Mouse (Mus musculus): ENCODE measurements around the gene Bbs5. TPM values are rescaled to one million over a fixed set of nuclear protein-coding genes. Genes with fewer than 3 reads are reported as not detected.
A peak's percentile ranks its signal among the peaks of the same experiment; 100 is the strongest.

Gene Bbs5
- polyA plus RNA-seq, 1 experiment from 2014 or later = 18.2 TPM

GRCm38 (mm10) chr2:69690214-69690613, 43.2 kb downstream of the Bbs5 start:
- no peak overlapping the region for H3K4me2 ChIP-seq (ENCODE audit: low read length)
- ATAC-seq (replicated peaks; ENCODE audit: low FRiP score, low read depth) (no peak), DNase-seq (ENCODE audit: low spot score) (no peak)
- H3K4me3 ChIP-seq (replicated peaks; ENCODE audit: low read depth, low read length) = no peak overlapping the region
- no peak overlapping the region for H3K27ac ChIP-seq
- peaks cover 32% of the 10 kb centered on the region; the same call in 1 of the 2 replicates for H3K36me3 ChIP-seq (ENCODE audit: insufficient read depth, low read length)
- no peaks in the 10 kb centered on the region for H3K27me3 ChIP-seq (ENCODE audit: insufficient read depth, low read length)
- no peak overlapping the region for H3K9ac ChIP-seq (ENCODE audit: low read depth, low read length)
- no peaks in the 10 kb centered on the region for H3K9me3 ChIP-seq (replicated peaks; ENCODE audit: low read length)
- H3K4me1 ChIP-seq (replicated peaks; ENCODE audit: insufficient read depth, low read length) = no peaks in the 10 kb centered on the region
- 95% methylated on average over 3 of the region's 3 CpGs for whole genome bisulfite sequencing
- TF ChIP-seq CTCF (IDR thresholded peaks at IDR 0.05; ENCODE audit: low read depth) = no peak

GRCm38 (mm10) chr2:69690843-69691242, 43.9 kb downstream of the Bbs5 start:
- no peak overlapping the region for H3K4me2 ChIP-seq (ENCODE audit: low read length)
- WGBS = 88% methylated on average over 6 of the region's 6 CpGs
- ATAC-seq (replicated peaks; ENCODE audit: low FRiP score, low read depth) = no peak
- H3K9me3 ChIP-seq (replicated peaks; ENCODE audit: low read length) = no peaks in the 10 kb centered on the region
- H3K4me3 ChIP-seq (replicated peaks; ENCODE audit: low read depth, low read length) = no peak overlapping the region
- DNase-seq (ENCODE audit: low spot score) = no peak
- no peak for TF ChIP-seq CTCF (IDR thresholded peaks at IDR 0.05; ENCODE audit: low read depth)
- no peak overlapping the region for H3K27ac ChIP-seq
- H3K9ac ChIP-seq (ENCODE audit: low read depth, low read length) = no peak overlapping the region
- H3K4me1 ChIP-seq (replicated peaks; ENCODE audit: insufficient read depth, low read length) = no peaks in the 10 kb centered on the region
- H3K36me3 ChIP-seq (ENCODE audit: insufficient read depth, low read length) = peaks cover 32% of the 10 kb centered on the region; the same call in 1 of the 2 replicates
- no peaks in the 10 kb centered on the region for H3K27me3 ChIP-seq (ENCODE audit: insufficient read depth, low read length)

GRCm38 (mm10) chr2:69693501-69693900, 46.5 kb downstream of the Bbs5 start:
- ATAC-seq (replicated peaks; ENCODE audit: low FRiP score, low read depth) = no peak
- no peaks in the 10 kb centered on the region for H3K27me3 ChIP-seq (ENCODE audit: insufficient read depth, low read length)
- no peak overlapping the region for H3K27ac ChIP-seq
- no peak for DNase-seq (ENCODE audit: low spot score)
- H3K4me2 ChIP-seq (ENCODE audit: low read length) = no peak overlapping the region
- peaks cover 32% of the 10 kb centered on the region; the same call in 1 of the 2 replicates for H3K36me3 ChIP-seq (ENCODE audit: insufficient read depth, low read length)
- TF ChIP-seq CTCF (IDR thresholded peaks at IDR 0.05; ENCODE audit: low read depth) = 0 out of 2 replicates have a peak, but pooled peaks have one; percentile 9
- H3K9me3 ChIP-seq (replicated peaks; ENCODE audit: low read length) = no peaks in the 10 kb centered on the region
- H3K4me3 ChIP-seq (replicated peaks; ENCODE audit: low read depth, low read length) = no peak overlapping the region
- H3K9ac ChIP-seq (ENCODE audit: low read depth, low read length) = no peak overlapping the region
- WGBS = 95% methylated on average over 11 of the region's 11 CpGs
- no peaks in the 10 kb centered on the region for H3K4me1 ChIP-seq (replicated peaks; ENCODE audit: insufficient read depth, low read length)

- Histone ChIP-seq H3K4me1 (replicated peaks; ENCODE audit: insufficient read depth, low read length) (no peaks in the 10 kb centered on the region), H3K4me3 (replicated peaks; ENCODE audit: low read depth, low read length) (no peak overlapping the region), H3K27me3 (ENCODE audit: insufficient read depth, low read length) (no peaks in the 10 kb centered on the region), H3K36me3 (ENCODE audit: insufficient read depth, low read length) (peaks cover 20% of the 10 kb centered on the region; the same call in 1 of the 2 replicates), H3K4me2 (ENCODE audit: low read length) (no peak overlapping the region), H3K9ac (ENCODE audit: low read depth, low read length) (no peak overlapping the region), H3K9me3 (replicated peaks; ENCODE audit: low read length) (no peaks in the 10 kb centered on the region), H3K27ac (no peak overlapping the region)
- 95% methylated on average over 8 of the region's 8 CpGs for WGBS
- no peak for ATAC-seq (replicated peaks; ENCODE audit: low FRiP score, low read depth)
- DNase-seq (ENCODE audit: low spot score) = no peak
- no peak for TF ChIP-seq CTCF (IDR thresholded peaks at IDR 0.05; ENCODE audit: low read depth)
Measured at GRCm38 (mm10) chr2:69700446-69700845, 53.5 kb downstream of the Bbs5 start.

- 66% methylated on average over 14 of the region's 14 CpGs for WGBS
- no peak for TF ChIP-seq CTCF (IDR thresholded peaks at IDR 0.05; ENCODE audit: low read depth)
- H3K9me3 ChIP-seq (replicated peaks; ENCODE audit: low read length) = no peaks in the 10 kb centered on the region
- no peak overlapping the region for H3K27ac ChIP-seq
- no peaks in the 10 kb centered on the region for H3K27me3 ChIP-seq (ENCODE audit: insufficient read depth, low read length)
- no peak overlapping the region for H3K9ac ChIP-seq (ENCODE audit: low read depth, low read length)
- H3K4me2 ChIP-seq (ENCODE audit: low read length) = peak overlapping the region; percentile 91; the same call in 1 of the 2 replicates
- DNase-seq (ENCODE audit: low spot score) (no peak), ATAC-seq (replicated peaks; ENCODE audit: low FRiP score, low read depth) (no peak)
- peaks cover 4% of the 10 kb centered on the region; the same call in 1 of the 2 replicates for H3K36me3 ChIP-seq (ENCODE audit: insufficient read depth, low read length)
- no peak overlapping the region for H3K4me3 ChIP-seq (replicated peaks; ENCODE audit: low read depth, low read length)
- no peaks in the 10 kb centered on the region for H3K4me1 ChIP-seq (replicated peaks; ENCODE audit: insufficient read depth, low read length)
Measured at GRCm38 (mm10) chr2:69712171-69712570, 65.2 kb downstream of the Bbs5 start.

GRCm38 (mm10) chr2:69712981-69713625, 66.1 kb downstream of the Bbs5 start, which contains the start of gene Fastkd1:
TSS of gene Fastkd1 (minus strand) at chr2:69713516.
- ATAC-seq (replicated peaks; ENCODE audit: low FRiP score, low read depth) (peak; percentile 98), DNase-seq (ENCODE audit: low spot score) (peak; percentile 96)
- Histone ChIP-seq H3K4me1 (replicated peaks; ENCODE audit: insufficient read depth, low read length) (no peaks in the 10 kb centered on the region), H3K4me3 (replicated peaks; ENCODE audit: low read depth, low read length) (peak within 1 kb of the TSS; percentile 81), H3K27ac (peak within 1 kb of the TSS; percentile 90), H3K27me3 (ENCODE audit: insufficient read depth, low read length) (no peaks in the 10 kb centered on the region), H3K9me3 (replicated peaks; ENCODE audit: low read length) (no peaks in the 10 kb centered on the region), H3K4me2 (ENCODE audit: low read length) (peak within 1 kb of the TSS; percentile 91), H3K9ac (ENCODE audit: low read depth, low read length) (peak within 1 kb of the TSS; percentile 70), H3K36me3 (ENCODE audit: insufficient read depth, low read length) (no peaks in the 10 kb centered on the region)
- no peak for TF ChIP-seq CTCF (IDR thresholded peaks at IDR 0.05; ENCODE audit: low read depth)
- WGBS = under 1% methylated on average over 39 of the region's 39 CpGs
